Mouse (Mus musculus) testis, postnatal 14 days (tissue): Measurements from ENCODE around the gene Fbxl18.
"Not testable (repeated sequence)": the region's sequence is repeated elsewhere in the genome, so short reads cannot be mapped to it uniquely, and the experiment has no call there.

Experiments used
- DNase-seq: peaks from one replicate; pipeline ENCODE4 v3.0.0; 2021; ENCODE audit warnings: low spot score

Fbxl18 gene

DNA sequence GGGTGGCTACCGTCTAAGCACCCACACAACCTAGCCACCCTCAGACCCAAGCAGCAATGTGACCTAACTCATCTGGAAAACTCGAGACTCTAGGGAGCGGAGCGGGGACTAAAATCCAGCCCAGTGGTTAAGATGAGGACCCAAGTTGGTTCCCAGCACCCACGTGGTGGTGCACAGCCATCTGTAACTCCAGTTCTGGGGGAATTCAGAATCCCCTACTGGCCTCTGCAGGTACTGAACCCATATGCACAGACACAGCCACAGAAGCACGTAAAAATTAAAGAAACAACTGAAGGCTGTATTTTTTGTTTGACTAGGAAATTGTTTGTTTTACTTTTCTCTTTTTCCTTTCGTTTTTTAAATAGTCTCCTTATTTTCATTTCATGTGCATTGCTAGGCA lies 21.5 kb downstream of the Fbxl18 start:
- DNase-seq = no peak

DNA sequence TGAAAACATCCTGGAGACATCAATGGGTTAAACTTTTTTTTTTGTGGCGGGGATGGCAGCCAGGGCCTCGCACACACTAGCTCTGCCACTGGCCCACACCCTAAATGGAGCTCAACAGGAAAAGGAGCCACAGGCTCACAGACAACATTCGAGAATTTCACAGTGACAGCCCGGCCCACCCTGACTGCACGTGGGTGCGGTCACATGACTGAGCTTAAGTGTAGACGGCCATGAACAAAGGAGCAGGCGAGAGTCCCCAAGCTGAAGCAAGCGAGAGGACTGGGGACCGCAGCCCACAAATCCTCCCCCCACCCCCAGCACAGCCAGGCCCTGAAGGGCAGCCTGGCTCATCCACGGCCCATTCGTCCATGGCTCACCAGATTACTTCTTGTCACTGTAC lies 23.5 kb downstream of the Fbxl18 start:
- no peak for DNase-seq

DNA sequence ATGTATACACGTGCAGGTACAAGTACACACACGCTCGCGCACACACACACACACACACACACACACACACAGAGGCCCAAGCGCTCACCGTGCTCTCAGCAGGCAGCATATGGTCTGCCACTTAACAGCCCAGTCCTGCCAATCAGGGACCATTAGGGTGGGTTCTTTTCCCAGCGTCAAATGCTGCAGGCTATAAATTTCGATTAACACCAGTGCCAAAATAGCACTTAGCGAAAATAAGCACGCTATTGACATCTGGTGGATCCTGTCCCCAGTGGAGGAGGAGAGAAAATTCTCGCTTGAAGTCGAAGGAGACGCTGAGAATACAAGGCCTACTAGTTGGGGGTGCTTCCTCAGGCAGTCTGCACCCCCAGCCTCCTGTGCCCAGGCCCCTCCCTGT lies 25.8 kb downstream of the Fbxl18 start:
- no peak for DNase-seq

DNA sequence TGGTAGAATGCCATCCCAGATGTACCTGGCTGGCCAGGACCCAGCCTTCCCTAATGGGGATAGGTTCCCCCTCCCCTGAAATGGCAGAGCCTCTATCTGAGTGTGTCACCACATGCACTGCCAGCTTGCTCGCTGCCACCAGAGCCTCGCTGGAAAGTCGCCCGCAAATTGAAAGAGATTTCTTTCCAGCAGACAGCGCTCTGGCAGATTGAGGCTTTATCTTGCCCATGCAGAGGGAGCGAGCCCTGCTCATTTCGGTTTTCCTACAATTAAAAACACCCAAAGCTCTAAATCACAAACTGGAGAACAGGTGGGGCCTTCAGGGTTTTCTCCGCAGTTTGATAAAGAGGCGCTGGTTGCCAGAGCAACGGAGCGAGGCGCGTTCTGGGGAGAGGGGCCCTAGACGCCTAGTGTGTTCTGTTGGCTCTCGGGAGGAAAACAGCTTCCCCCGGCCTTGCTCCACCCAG lies 37.4 kb downstream of the Fbxl18 start:
- DNase-seq = no peak

DNA sequence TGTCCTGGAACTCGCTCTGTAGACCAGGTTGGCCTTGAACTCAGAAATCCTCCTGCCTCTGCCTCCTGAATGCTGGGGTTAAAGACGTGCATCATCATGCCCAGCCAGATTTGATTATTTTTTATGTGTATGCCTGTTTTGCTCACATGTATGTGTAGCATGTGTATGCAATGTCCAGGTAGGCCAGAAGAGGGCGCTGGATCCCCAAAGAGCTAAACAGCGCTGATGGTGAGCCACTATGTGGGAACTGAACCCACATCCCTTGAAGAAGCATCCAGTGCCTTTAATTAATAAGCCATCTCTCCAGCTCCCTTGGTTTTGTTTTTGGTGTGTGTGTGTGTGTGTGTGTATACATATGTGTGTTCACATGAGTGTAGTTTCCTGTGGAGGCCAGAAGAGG lies 38.8 kb downstream of the Fbxl18 start:
- DNase-seq = no peak

DNA sequence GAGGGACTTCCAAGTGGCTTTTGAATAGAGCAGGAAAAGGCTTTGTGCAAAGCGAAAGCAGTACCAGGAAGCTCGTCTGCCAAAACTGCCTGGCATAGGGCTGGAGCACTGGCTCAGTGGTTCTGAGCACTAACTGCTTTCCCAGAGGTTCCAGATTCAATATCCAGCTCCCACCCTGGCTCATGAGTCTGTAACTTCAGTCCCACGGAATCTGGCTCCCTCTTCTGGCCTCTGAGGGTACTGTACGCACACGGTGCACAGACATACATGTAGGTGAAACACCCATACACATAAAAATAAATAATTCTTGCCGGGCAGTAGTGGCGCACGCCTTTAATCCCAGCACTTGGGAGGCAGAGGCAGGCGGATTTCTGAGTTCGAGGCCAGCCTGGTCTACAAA lies 40.3 kb downstream of the Fbxl18 start:
- DNase-seq = peak; percentile 47

DNA sequence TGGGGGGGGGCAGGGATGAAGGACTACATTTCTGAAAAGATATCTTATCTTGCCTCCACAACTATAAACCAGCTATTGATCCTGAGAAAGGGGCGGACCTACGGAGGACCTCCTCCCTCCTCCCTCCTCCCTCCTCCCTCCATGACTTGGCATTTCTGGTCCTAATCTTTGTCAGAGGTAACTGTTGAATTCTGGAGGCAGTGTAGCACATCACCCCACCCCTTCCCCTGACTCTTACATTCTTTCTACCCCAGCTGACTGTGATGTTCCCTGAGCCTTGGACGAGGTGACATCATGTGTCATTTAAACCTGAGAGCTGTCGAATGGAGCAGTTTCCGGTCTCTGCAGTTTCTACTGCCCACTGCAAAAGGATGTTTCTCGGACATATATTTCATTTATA lies 41.6 kb downstream of the Fbxl18 start:
- DNase-seq = no peak

DNA sequence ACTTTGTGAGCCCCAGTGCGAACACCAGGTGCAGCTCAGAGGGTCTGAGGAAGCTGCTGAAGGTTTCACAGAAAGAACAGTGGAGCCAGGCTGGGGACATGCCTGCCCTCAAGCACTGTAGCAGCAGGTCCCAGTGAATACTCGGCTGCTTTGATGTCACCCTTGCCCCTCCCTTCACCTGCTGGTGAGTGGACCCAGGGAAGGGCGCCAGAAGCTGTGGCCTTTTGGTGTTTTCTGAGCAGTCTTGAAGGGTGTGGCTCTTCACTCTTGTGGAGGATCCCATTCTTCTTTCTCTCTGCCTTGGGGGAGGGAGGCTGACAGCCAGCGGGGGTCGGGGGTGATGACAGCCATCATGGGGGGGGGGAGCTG lies 43.6 kb downstream of the Fbxl18 start:
- no peak for DNase-seq

DNA sequence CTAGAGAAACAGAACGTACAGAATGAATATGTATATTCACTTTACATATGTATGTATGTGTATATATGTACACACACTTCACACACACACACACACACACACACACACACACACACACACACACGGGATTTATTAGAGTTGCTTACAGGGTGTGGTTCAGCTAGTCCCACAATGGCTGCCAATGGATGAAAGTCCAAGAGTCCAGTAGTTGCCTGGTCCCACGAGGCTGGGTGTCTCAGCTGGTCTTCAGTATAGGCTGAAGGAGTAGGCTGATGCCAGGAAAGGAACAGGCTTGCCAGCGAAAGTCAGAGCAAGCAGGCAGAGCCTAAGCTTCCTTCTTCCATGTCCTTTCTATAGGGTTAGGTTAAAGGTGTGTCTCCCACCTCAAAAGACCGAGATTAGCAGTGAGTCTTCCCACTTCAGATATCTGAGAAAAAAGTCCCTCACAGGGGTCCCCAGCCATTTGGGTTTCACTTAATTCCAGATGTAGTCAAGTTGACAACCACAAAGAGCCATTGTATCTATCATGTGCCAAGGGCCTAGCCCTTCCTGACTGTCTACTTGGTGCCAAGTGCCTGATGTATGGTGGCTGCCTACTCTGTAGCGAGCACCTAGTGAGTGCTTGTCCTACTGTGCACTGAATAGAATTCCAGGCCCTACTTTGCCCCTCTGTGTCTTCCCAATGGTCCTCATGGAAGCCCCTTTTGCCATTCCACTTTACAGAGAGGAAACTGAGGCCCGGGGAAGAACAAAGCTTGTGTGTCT lies 44.1 kb downstream of the Fbxl18 start:
- no peak for DNase-seq

DNA sequence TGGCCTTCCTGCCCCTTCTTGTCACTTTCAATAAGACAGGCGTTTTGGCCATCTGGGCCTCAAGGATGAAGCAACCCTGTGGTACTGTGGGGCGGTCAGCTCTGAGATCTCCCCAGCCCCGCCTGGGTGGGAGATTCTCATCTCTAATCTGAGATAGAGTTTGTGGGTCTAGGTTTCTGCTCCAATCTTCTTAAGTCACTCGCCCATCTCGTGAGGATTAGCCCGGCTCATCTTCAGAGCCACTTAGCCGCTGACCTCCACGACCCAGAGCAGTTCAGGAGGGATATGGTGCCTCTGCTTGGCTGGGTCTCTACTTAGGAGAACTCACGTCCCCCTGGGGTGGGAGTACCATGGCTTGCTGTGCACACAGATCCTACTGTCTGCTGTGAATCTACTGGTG lies 44.7 kb downstream of the Fbxl18 start:
- no peak for DNase-seq

DNA sequence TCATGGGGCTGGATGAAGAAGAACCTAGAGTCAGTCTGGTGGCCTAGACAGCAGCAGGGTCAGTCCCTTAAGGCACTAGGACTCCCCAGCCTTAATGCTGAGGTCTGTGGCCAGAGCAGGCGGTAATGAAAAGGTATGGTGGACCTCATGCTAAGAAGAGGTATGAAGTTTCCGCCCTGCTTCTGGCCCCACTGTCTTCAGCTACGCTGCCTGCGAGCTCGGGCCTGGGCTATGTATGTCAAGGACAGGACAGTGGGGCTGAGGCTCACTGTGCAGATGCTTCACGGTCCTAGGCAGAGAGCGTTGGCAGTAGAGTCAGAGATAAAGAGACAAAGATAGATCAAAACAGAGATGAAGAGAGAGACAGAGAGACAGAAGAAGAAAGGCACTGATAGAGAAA lies 46.3 kb downstream of the Fbxl18 start:
- no peak for DNase-seq

DNA sequence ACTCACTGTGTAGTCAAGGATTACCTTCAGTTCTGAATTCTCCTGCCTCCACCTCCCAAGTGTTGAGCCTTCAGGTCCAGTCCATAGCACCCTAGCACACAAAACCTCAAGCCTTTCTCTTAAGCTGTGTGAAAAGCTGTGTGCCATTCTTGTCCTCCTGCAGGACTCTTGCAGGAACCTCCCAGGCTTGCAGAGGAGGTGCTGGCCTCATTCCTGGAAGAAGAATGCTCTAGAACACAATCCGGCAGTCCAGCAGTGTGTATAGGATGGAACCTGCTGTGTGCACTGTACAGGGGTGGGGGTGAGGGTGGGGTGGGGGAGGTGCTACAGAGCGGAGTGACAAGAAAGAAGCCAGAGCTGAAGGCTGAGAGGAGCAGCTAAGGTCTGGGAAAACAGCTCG lies 47.1 kb downstream of the Fbxl18 start:
- DNase-seq = no peak

DNA sequence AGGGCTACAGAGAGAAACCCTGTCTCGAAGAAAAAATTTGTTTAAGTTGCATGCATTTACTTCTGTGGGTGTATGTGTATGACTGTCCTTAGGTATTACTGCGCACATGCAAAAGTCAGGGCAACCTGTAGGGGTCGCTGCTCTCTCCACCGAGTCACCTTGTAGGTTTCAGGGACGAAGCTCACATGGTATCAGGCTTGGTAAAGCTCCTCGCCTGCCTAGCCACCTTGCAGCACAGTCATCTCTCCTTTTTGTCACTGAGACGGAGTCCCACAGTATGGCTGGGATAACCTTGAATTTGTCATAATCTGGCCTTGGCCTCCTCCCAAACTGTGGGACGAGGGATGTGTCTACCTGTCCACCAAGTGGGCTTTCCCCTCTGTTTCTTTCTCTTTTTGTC lies 50.8 kb downstream of the Fbxl18 start:
- no peak for DNase-seq

DNA sequence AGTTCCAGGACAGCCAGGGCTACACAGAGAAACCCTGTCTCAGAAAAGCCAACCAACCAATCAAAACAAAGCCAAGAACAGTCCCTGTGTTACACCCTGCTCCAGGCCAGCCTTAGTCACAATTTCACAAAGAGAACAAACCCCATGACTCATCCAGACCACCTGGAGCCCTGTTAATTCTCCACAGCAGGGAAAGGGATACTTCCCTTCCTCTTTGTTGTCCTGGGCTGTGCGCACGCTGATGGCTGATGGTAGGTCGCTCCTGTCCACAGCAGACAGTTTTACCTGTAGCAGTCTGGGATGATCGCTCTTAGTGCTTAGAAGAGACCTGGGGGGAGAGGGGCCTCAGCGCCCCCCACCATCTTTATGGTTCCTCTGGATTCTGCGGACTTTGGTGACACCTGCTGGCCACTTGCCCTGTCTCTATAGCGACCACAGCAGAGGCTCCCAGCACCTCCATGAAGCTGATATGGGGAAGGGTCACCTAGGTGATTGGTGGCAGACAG lies 53.0 kb downstream of the Fbxl18 start:
- DNase-seq = no peak

DNA sequence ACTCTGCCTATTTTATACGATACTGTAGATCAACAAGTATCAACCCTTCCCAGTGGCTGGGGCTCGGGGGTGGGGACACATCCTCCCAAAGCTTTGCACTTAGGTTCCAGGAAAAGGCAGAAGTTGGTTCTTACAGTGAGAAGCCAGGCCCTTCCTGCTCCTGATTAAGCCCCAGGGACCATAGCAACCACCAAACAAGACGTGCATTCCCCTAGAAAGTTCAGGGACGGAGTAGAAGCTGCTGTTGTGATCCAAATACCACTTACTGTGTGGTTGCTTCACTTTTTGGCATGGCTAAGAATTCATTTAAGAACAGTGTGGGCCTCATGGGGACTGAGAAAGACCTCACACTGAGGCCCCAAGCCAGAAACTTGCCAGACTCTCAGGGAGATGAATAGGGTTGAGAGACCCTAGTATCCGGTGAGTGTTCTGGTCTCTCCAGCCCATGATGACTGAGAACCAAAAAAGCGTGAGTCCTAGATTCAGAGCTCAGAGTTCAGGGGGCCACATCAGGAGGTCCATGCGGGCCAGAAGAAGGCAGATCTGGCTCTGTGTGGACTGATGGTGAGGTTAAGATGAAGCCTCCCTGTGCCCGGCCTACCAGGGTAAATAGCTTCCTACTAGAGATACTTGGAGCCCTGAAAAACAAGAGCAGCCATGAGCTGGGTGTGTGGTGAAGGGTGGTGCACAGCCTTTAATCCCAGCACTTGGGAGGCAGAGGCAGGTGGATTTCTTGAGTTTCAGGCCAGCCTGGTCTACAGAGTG lies 53.7 kb downstream of the Fbxl18 start:
- DNase-seq = peak; percentile 48

DNA sequence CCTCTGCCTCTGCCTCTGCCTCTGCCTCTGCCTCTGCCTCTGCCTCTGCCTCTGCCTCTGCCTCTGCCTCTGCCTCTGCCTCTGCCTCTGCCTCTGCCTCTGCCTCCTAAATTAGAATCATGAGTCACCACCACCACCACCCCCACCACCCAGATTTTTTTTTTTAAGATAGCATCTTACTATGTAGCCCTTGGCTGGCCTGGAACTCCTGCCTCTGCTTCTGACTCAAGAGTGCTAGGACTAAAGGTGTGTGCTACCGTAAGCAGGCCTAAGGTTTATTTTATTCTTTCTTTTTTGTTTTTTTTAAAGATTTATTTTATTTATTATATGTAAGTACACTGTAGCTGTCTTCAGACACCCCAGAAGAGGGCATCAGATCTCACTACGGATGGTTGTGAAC lies 57.8 kb downstream of the Fbxl18 start:
- not testable (repeated sequence) for DNase-seq

DNA sequence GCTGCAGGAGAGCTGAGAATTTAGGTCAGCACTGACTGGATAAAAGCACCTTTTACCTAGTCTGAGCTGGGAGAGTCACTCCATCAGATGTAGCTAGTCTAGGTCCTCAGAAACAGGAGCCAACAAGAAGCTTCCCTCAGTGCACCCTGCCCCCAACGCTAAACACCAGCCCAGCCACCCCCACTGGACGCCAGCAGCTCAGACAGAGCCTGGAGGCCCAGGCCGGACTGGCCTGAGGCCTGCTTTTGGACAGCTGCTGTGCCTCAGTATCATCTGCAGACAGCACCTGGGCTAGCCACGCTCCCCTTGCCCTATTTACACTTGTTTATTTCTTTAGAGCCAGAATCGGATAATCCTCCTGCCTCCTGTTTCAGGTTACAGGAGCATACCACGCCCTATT lies 58.3 kb downstream of the Fbxl18 start:
- DNase-seq = no peak

DNA sequence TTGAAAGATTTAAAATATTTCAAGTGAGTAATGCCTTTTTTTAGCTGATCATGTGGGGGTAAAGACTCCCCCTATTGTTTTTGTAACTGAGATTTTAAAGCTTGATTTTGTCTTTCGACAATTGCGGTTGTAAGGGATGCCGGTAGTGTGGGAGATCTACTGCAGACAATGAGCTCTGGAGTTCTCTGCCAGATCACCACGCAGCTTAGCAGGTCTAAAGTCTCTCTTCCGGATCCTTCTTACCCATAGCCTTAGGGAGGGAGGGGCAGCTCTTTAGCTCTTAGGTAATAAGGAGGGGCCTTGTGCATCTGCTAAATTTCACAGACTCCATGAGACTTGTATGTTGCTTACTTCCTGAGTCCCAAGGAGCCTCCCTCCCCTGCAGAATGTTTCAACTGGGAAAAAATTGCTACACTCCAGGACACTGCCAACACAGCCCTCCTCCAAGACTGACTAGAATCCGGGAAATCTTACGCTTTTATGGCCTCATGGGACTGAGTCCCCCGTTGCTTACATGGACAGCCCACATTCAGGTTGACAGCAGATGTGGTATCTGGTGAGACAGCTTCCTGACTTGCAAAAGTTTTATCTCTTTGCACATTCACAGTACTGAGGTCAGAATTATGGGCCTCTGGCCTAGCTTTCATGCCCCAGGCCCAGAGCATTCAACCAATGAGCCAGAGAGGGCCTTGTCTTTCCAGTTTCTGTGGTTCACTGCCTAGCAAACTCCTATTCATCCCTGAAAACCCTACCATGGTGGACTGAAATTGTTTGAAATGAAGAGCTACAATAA lies 61.4 kb downstream of the Fbxl18 start:
- no peak for DNase-seq

DNA sequence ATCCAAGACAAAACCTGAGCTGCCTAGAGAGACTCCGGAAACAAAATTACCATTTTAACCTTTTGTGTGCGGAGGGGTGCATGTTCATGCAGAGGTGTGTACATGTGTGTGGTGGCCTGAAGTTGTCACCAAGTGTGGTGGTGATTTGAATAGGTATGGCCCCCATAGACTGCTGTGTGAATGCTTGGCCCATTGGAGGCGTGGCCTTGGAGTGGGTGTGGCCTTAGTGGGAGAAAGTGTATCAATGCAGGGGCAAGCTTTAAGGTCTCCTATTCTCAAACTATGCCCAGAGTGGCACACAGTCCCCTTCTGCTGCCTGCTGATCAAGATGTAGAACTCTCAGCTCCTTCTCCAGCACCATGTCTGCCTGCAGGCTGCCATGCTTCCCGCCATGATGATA lies 69.1 kb downstream of the Fbxl18 start:
- no peak for DNase-seq

DNA sequence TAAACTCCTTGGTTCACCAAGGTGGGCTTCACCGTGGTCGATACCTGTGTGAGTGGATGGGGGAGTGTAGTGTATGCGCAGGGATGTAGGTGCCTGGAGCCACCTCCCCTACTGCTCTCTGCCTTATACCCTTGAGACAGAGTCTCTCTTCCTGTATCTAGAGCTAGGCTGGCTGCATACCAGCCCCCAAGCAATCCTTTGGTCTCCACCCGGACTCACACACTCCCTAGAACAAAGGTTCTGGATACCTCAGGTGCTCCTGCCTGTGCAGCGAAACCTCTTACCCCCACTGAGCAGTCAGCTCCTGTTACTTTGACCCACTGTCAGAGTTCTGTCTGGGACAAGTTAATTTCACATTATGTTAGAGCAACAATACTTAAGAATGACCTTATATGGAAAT lies 69.6 kb downstream of the Fbxl18 start:
- no peak for DNase-seq

DNA sequence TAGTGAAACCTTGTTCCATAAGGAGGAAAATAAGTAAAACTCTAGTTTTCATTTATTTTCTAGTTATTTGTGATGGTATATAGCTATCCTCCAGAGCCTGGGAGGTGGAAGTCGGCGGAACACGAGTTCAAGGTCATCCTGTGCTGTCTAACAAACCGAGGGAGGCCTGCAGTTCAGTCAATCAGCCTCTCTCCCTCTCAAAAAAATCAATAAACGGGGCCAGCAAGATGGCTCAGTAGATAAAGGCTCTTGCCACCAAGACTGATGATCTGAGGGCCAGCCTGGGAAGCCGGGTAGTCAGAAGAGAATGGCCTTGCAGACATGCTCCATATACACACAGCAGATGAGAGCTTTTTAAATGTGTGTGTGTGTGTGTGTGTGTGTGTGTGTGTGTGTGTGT lies 71.1 kb downstream of the Fbxl18 start:
- no peak for DNase-seq
